Mouse (Mus musculus) olfactory bulb, adult 2 months (tissue): ENCODE data around the gene Pkmyt1.

ENCODE experiments used
- CTCF ChIP-seq: fragments of 200-500 bp; IDR thresholded peaks from 2 replicates; pipeline ENCODE4 v1.5.1; 2012; ENCODE audit warnings: low read depth, mild to moderate bottlenecking, low read length, moderate library complexity; ENCODE audit not compliant: insufficient read depth
- POLR2A ChIP-seq: fragments of 200-500 bp; IDR thresholded peaks from 2 replicates; pipeline ENCODE4 v1.6.1; 2012; ENCODE audit warnings: mild to moderate bottlenecking, low read depth, low read length, moderate library complexity; ENCODE audit not compliant: insufficient read depth

DNA sequence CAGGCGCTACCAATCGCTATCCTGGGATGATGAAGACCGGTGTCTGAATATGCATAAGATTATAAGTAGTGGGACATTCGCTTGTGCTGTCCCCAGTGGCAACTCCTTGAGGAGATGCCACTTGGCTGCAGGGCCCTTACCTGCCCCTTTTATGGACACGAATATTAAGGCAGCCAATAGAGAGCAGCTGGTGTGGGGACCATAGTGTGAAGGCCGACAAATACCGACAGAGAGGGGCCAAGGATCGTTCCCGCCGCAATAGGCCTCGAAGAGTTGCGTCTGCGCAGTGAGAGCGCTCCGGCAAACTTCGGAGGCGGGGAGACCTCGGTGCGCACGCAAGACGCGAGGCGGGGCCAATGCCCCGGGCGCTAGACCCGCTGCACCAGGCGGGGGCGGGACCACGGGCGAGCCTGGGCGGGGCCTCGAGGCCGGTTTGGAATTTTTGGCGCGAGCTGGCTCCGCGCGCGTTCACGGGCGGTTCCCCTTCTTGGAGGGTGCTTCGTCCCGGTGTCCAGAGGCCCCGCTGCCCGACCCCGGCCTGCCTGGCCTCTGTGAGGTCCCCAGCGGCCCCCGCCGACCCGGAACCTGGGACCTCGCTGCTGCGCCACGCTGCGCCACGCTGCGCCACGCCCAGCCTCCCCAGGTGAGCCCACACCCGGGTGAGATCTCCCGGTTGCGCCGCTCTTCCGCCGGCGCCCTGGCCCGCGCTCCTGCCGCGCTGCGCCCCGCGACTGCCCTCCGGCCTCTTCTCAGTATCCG, at the start of gene Pkmyt1:
- TF ChIP-seq CTCF (no peak), POLR2A (peak; percentile 74)
